Mouse (Mus musculus): ENCODE results near the gene Ly75. TPM values are rescaled to one million over a fixed set of nuclear protein-coding genes. Genes with fewer than 3 reads are reported as not detected.

Gene Ly75
- total RNA-seq, 4 experiments from 2014 or later: 0.84 to 1.1 (median 0.99) TPM

Other genes starting within 250 kb of the Ly75 start
- gene Baz2b, start 173.5 kb downstream of the Ly75 start, total RNA-seq (2022): 10 to 100 TPM; 51.5 to 64.8 (median 61.7) TPM
- 10 to 100 TPM; 64.0 to 72.4 (median 66.5) TPM for gene March7, start 173.4 kb downstream of the Ly75 start, total RNA-seq (2022)
- gene Cd302, start 98.8 kb downstream of the Ly75 start, total RNA-seq (2022): 10 to 100 TPM; 15.9 to 21.0 (median 18.9) TPM
- under 1 TPM; 0.16 to 0.87 (median 0.52) TPM for gene Pla2r1, start 170.0 kb upstream of the Ly75 start, total RNA-seq (2022)